Mouse (Mus musculus) ES-Bruce4 (cell line): ENCODE measurements around the gene Ubash3a. TPM values are rescaled to one million over a fixed set of nuclear protein-coding genes. Genes with fewer than 3 reads are reported as not detected.
A peak's percentile ranks its signal among the peaks of the same experiment; 100 is the strongest.

ENCODE experiments used
- H3K27ac ChIP-seq: 2 replicates; pipeline ENCODE4 v1.5.1; 2012; ENCODE audit warnings: low read length, inconsistent platforms; ENCODE audit not compliant: insufficient read depth
- H3K27me3 ChIP-seq: 2 replicates; pipeline ENCODE4 v1.6.1; 2012; ENCODE audit warnings: mild to moderate bottlenecking, low read length, inconsistent platforms; ENCODE audit not compliant: control insufficient read depth, poor library complexity, insufficient read depth, severe bottlenecking
- H3K36me3 ChIP-seq: 2 replicates; pipeline ENCODE4 v1.6.1; 2012; ENCODE audit warnings: inconsistent platforms, mild to moderate bottlenecking, low read length, moderate library complexity; ENCODE audit not compliant: control insufficient read depth, poor library complexity, insufficient read depth, severe bottlenecking
- H3K4me1 ChIP-seq: one replicate; pipeline ENCODE4 v1.8.1; 2011; ENCODE audit warnings: low read length; ENCODE audit not compliant: control insufficient read depth, insufficient read depth
- H3K4me3 ChIP-seq: 2 replicates; pipeline ENCODE4 v1.5.1; 2011; ENCODE audit warnings: low read depth, mild to moderate bottlenecking, low read length
- H3K9ac ChIP-seq: 2 replicates; pipeline ENCODE4 v1.6.1; 2012; ENCODE audit warnings: low read depth, mild to moderate bottlenecking, inconsistent platforms; ENCODE audit not compliant: poor library complexity, severe bottlenecking
- H3K9me3 ChIP-seq: replicated peaks from 2 replicates; pipeline ENCODE4 v1.6.1; 2012; ENCODE audit warnings: mild to moderate bottlenecking, low read length, inconsistent platforms; ENCODE audit not compliant: control insufficient read depth, poor library complexity, insufficient read depth, severe bottlenecking
- CTCF ChIP-seq: IDR thresholded peaks from one replicate; pipeline ENCODE4 v1.8.1; 2011; ENCODE audit warnings: low read depth, low read length
- EP300 ChIP-seq: IDR thresholded peaks from 2 replicates; pipeline ENCODE4 v1.6.1; 2011; ENCODE audit warnings: low read depth, low read length; ENCODE audit not compliant: insufficient read depth
- POLR2A ChIP-seq: IDR thresholded peaks from one replicate; pipeline ENCODE4 v1.8.1; 2011; ENCODE audit warnings: low read length; ENCODE audit not compliant: insufficient read depth
- polyA plus RNA-seq: library from polyadenylated mRNA; stranded (reverse); fragments of >200 nt; gene quantifications from 2 replicates; pipeline ENCODE4 v1.2.4, GENCODE M21; 2011; ENCODE audit warnings: low read depth; ENCODE audit not compliant: missing spikeins, insufficient read depth, insufficient read length

Gene Ubash3a
- polyA plus RNA-seq, 1 experiment: 3.5 TPM

DNA sequence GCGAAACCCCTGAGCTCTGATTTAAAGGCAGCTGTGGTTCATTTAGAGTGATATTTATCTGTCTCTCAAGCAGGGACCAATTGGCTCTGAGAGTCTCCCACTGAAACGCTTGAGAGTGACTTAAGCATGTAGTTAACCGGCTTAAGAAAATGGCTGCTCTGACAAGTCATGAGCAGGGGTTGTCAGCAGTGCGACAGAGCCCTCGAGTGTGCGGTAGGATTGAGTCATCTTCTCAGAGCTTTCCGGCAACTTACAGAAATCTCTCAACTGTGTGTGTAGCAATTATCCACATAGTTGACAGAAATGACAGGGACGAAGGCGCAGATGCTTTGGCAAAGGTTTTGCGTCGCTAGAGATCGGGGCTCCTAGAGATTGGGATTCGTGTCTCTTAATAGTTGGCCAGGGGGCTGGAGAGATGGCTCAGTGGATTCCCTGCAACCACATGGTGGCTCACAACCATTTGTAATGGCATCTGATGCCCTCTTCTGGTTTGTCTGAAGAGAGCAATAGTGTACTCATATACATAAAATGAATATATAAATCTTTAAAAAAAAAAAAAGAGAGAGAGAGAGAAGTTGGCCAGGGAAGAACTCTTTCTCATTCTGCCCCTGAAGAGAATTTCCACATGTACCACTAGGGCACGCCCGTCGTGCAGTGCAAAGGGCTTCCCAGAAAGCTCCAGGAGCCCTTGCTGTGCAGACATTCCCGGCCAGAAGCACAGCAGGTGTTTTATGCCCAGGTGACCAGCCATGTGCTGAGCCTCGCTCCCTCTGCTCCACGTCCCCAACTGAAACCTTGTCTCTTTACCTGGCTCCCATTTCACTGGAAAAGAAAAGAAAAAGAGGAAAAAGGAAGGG is 74.4 kb downstream of the Ubash3a start:
- Histone ChIP-seq H3K4me1 (peaks cover 2% of the 10 kb centered on the region), H3K36me3 (no peaks in the 10 kb centered on the region), H3K4me3 (no peak overlapping the region), H3K9ac (peak overlapping the region; percentile 45; the same call in 1 of the 2 replicates), H3K9me3 (no peaks in the 10 kb centered on the region), H3K27ac (no peak overlapping the region), H3K27me3 (no peaks in the 10 kb centered on the region)
- TF ChIP-seq EP300: no peak
- TF ChIP-seq POLR2A: no peak
- TF ChIP-seq CTCF: no peak

DNA sequence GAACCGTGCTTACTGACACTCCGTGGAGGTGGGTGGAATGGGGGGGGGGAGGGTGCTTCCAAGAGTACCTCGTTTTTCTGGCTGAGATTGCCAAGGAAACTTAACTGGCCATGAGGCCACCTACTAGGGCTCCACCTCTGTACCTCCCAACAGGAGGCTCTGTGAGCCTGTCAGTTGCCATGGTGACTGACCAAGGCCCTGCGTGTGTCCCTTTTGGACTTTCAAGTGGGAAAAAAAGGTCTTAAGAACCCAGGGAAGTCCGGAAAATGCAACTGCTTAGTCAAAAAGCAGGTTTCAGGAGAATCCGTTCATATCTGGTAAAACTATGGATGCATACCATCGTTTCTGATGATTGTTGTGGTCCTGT is 75.0 kb downstream of the Ubash3a start:
- no peak for TF ChIP-seq CTCF
- no peak for TF ChIP-seq EP300
- TF ChIP-seq POLR2A: no peak
- Histone ChIP-seq H3K36me3 (no peaks in the 10 kb centered on the region), H3K9me3 (no peaks in the 10 kb centered on the region), H3K27ac (no peak overlapping the region), H3K4me1 (peaks cover 4% of the 10 kb centered on the region), H3K9ac (no peak overlapping the region), H3K27me3 (no peaks in the 10 kb centered on the region), H3K4me3 (no peak overlapping the region)

DNA sequence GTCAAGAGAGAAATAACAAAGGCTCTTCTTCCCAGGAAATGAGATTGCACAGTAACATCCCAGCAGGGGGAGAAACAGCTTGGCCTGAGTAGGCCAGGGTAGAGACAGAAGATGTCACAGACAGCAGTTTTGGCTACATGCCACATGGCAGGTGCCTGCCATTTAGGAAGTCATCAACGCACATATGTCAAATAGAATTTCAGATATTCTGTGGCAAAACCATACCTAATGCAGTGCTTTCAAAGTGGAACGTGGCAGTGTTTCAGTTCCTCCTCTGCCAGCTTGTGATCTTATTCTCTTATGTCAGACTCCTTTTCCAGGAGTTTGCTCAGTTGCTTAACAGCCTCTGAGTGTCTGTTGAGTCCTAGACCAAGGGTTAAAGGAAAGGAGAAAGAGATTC is 78.2 kb downstream of the Ubash3a start:
- Histone ChIP-seq H3K27me3 (no peaks in the 10 kb centered on the region), H3K27ac (no peak overlapping the region), H3K9ac (no peak overlapping the region), H3K9me3 (no peaks in the 10 kb centered on the region), H3K36me3 (no peaks in the 10 kb centered on the region), H3K4me1 (peaks cover 9% of the 10 kb centered on the region), H3K4me3 (no peak overlapping the region)
- TF ChIP-seq CTCF (no peak), POLR2A (no peak), EP300 (no peak)

DNA sequence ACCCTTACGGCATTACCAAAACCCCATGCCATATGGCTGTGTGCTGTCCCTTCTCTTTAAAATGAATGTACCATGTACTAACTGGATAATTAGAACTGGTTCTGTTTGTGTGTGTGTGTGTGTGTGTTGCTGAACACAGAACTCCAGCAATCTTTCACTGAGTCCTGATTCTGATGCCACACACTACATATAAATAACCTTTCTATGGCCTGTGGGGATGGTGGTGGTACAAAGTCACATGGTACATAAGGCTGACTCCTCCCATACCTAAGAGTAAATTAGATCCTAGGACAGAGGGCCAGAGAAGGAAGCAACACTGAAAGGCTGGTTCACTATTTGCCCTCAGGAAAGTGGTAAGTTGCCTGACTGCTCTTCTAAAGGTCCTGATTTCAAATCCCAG is 78.8 kb downstream of the Ubash3a start, which contains the start of gene Slc37a1:
TSS of gene Slc37a1 (plus strand) at position 301 of the 400 bp plus-strand sequence.
- H3K27me3 ChIP-seq: no peaks in the 10 kb centered on the region
- peaks cover 10% of the 10 kb centered on the region for H3K4me1 ChIP-seq
- TF ChIP-seq EP300 (no peak), POLR2A (no peak), CTCF (no peak)
- peak within 1 kb of the TSS; percentile 97 for H3K4me3 ChIP-seq
- peak within 1 kb of the TSS; percentile 56 for H3K9ac ChIP-seq
- H3K9me3 ChIP-seq: no peaks in the 10 kb centered on the region
- H3K27ac ChIP-seq: no peak within 1 kb of the TSS
- H3K36me3 ChIP-seq: no peaks in the 10 kb centered on the region

DNA sequence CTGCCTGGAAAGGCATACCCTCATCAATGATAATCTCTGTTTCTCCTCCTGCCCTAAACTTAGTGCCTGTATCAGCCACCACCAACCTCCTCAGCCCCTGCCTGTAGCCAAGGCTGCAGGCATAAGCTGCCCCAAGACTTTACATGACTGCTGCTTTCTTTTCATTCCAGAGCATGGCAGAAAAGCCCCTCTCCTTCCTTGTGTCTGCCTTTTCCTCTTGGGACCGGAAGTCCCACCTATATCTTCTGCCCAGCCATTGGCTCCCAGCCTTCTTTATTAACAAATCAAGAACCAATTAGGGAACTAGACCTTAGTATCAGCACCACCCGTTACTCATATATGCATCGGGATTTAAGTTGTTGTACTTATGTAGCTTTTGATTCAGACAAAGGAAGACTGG is 79.5 kb downstream of the Ubash3a start:
- TF ChIP-seq CTCF (no peak), EP300 (no peak), POLR2A (no peak)
- Histone ChIP-seq H3K36me3 (no peaks in the 10 kb centered on the region), H3K9me3 (no peaks in the 10 kb centered on the region), H3K27ac (no peak overlapping the region), H3K4me3 (peak overlapping the region; percentile 97), H3K4me1 (peaks cover 10% of the 10 kb centered on the region), H3K9ac (peak overlapping the region; percentile 56), H3K27me3 (no peaks in the 10 kb centered on the region)
